Mouse (Mus musculus) forebrain, embryonic 15.5 days (tissue): ENCODE measurements at regions not wholly inside any gene's neighbourhood (a gene's known extent, or its start where the extent isn't known, plus 50 kb on each side); places are given as distances from the start of the nearest gene placed in this dataset.

Source experiments
- ATAC-seq: fragments of 200-750 bp; cut with Nextera tagmentation; replicated peaks from 2 replicates; pipeline ENCODE4 v1.8.0; 2017; ENCODE audit warnings: mild to moderate bottlenecking, moderate TSS enrichment, moderate library complexity
- H3K27ac ChIP-seq: fragments of 300-500 bp; sonication (generic); replicated peaks from 2 replicates; pipeline ENCODE4 v1.5.1; 2015; ENCODE audit warnings: mild to moderate bottlenecking, inconsistent platforms
- H3K27me3 ChIP-seq: fragments of 300-500 bp; sonication (generic); 2 replicates; pipeline ENCODE4 v1.6.1; 2015; ENCODE audit warnings: inconsistent platforms
- H3K36me3 ChIP-seq: fragments of 300-500 bp; sonication (generic); 2 replicates; pipeline ENCODE4 v1.6.1; 2015; ENCODE audit warnings: mild to moderate bottlenecking, inconsistent platforms
- H3K4me1 ChIP-seq: fragments of 300-500 bp; sonication (generic); 2 replicates; pipeline ENCODE4 v1.6.1; 2015; ENCODE audit warnings: inconsistent platforms
- H3K4me2 ChIP-seq: fragments of 300-500 bp; sonication (generic); replicated peaks from 2 replicates; pipeline ENCODE4 v1.6.1; 2015; ENCODE audit warnings: mild to moderate bottlenecking, inconsistent platforms
- H3K4me3 ChIP-seq: fragments of 300-500 bp; sonication (generic); 2 replicates; pipeline ENCODE4 v1.5.1; 2015; ENCODE audit warnings: mild to moderate bottlenecking, inconsistent platforms
- H3K9ac ChIP-seq: fragments of 300-500 bp; sonication (generic); replicated peaks from 2 replicates; pipeline ENCODE4 v1.6.1; 2015; ENCODE audit warnings: mild to moderate bottlenecking, inconsistent platforms
- H3K9me3 ChIP-seq: fragments of 300-500 bp; sonication (generic); 2 replicates; pipeline ENCODE4 v1.6.1; 2016; ENCODE audit warnings: inconsistent platforms
- WGBS: fragments of 180-500 bp; shearing (Covaris S2); methylation state at CpG from one replicate; pipeline ENCODE4 v1.1.7; 2015; ENCODE audit warnings: mixed read lengths; 5-methylcytosine and 5-hydroxymethylcytosine counted together

- no peaks in the 10 kb centered on the region for H3K4me1 ChIP-seq
- WGBS: 91% methylated on average over 1 of the region's 1 CpGs
- H3K36me3 ChIP-seq: no peaks in the 10 kb centered on the region
- no peak for ATAC-seq
- no peak overlapping the region for H3K4me2 ChIP-seq
- H3K27ac ChIP-seq: no peak overlapping the region
- no peaks in the 10 kb centered on the region for H3K27me3 ChIP-seq
- no peak overlapping the region for H3K4me3 ChIP-seq
- H3K9ac ChIP-seq: no peak overlapping the region
- no peaks in the 10 kb centered on the region for H3K9me3 ChIP-seq
Measured at GRCm38 (mm10) chr13:58716584-58716983, 89.8 kb upstream of the Ntrk2 start.

- H3K9me3 ChIP-seq: no peaks in the 10 kb centered on the region
- H3K27ac ChIP-seq: no peak overlapping the region
- H3K36me3 ChIP-seq: no peaks in the 10 kb centered on the region
- no peak overlapping the region for H3K4me3 ChIP-seq
- H3K9ac ChIP-seq: no peak overlapping the region
- ATAC-seq: no peak
- 19% methylated on average over 6 of the region's 6 CpGs for WGBS
- no peak overlapping the region for H3K4me2 ChIP-seq
- H3K27me3 ChIP-seq: no peaks in the 10 kb centered on the region
- peaks cover 7% of the 10 kb centered on the region for H3K4me1 ChIP-seq
Measured at GRCm38 (mm10) chr13:58730500-58731105, 75.8 kb upstream of the Ntrk2 start.

- Histone ChIP-seq H3K27ac (no peak overlapping the region), H3K9ac (no peak overlapping the region), H3K4me2 (no peak overlapping the region), H3K27me3 (no peaks in the 10 kb centered on the region), H3K9me3 (no peaks in the 10 kb centered on the region), H3K4me1 (peaks cover 7% of the 10 kb centered on the region), H3K4me3 (no peak overlapping the region), H3K36me3 (no peaks in the 10 kb centered on the region)
- 81% methylated on average over 3 of the region's 3 CpGs for WGBS
- no peak for ATAC-seq
Measured at GRCm38 (mm10) chr13:58732776-58733175, 73.6 kb upstream of the Ntrk2 start.

- Histone ChIP-seq H3K4me3 (no peak overlapping the region), H3K4me2 (no peak overlapping the region), H3K27ac (no peak overlapping the region), H3K4me1 (peaks cover 7% of the 10 kb centered on the region), H3K27me3 (no peaks in the 10 kb centered on the region), H3K9me3 (no peaks in the 10 kb centered on the region), H3K36me3 (no peaks in the 10 kb centered on the region), H3K9ac (no peak overlapping the region)
- ATAC-seq: no peak
- WGBS: 95% methylated on average over 6 of the region's 6 CpGs
Measured at GRCm38 (mm10) chr13:58733615-58734014, 72.8 kb upstream of the Ntrk2 start.

- WGBS: 18% methylated on average over 6 of the region's 6 CpGs
- no peak for ATAC-seq
- Histone ChIP-seq H3K27me3 (no peaks in the 10 kb centered on the region), H3K4me2 (no peak overlapping the region), H3K9ac (no peak overlapping the region), H3K4me1 (peaks cover 3% of the 10 kb centered on the region), H3K9me3 (no peaks in the 10 kb centered on the region), H3K4me3 (no peak overlapping the region), H3K36me3 (no peaks in the 10 kb centered on the region), H3K27ac (no peak overlapping the region)
Measured at GRCm38 (mm10) chr13:58735577-58735976, 70.8 kb upstream of the Ntrk2 start.

GRCm38 (mm10) chr13:58740731-58741130, 65.6 kb upstream of the Ntrk2 start:
- no peak for ATAC-seq
- Histone ChIP-seq H3K9me3 (no peaks in the 10 kb centered on the region), H3K9ac (no peak overlapping the region), H3K4me3 (no peak overlapping the region), H3K4me2 (no peak overlapping the region), H3K36me3 (no peaks in the 10 kb centered on the region), H3K4me1 (no peaks in the 10 kb centered on the region), H3K27ac (no peak overlapping the region), H3K27me3 (no peaks in the 10 kb centered on the region)
- WGBS: 65% methylated on average over 7 of the region's 7 CpGs

- Histone ChIP-seq H3K36me3 (no peaks in the 10 kb centered on the region), H3K27ac (no peak overlapping the region), H3K27me3 (no peaks in the 10 kb centered on the region), H3K4me2 (no peak overlapping the region), H3K4me1 (no peaks in the 10 kb centered on the region), H3K9ac (no peak overlapping the region), H3K9me3 (no peaks in the 10 kb centered on the region), H3K4me3 (no peak overlapping the region)
- WGBS: 88% methylated on average over 3 of the region's 3 CpGs
- ATAC-seq: no peak
Measured at GRCm38 (mm10) chr13:58746056-58746455, 60.3 kb upstream of the Ntrk2 start.

GRCm38 (mm10) chr13:58747685-58748084, 58.7 kb upstream of the Ntrk2 start:
- Histone ChIP-seq H3K4me1 (no peaks in the 10 kb centered on the region), H3K36me3 (no peaks in the 10 kb centered on the region), H3K27ac (no peak overlapping the region), H3K9ac (no peak overlapping the region), H3K9me3 (no peaks in the 10 kb centered on the region), H3K4me2 (no peak overlapping the region), H3K27me3 (no peaks in the 10 kb centered on the region), H3K4me3 (no peak overlapping the region)
- WGBS: 91% methylated on average over 6 of the region's 6 CpGs
- ATAC-seq: no peak

GRCm38 (mm10) chr13:58756125-58756524, 50.2 kb upstream of the Ntrk2 start:
- no peak overlapping the region for H3K4me3 ChIP-seq
- ATAC-seq: no peak
- no peak overlapping the region for H3K4me2 ChIP-seq
- no peak overlapping the region for H3K9ac ChIP-seq
- H3K9me3 ChIP-seq: no peaks in the 10 kb centered on the region
- WGBS: 86% methylated on average over 6 of the region's 6 CpGs
- no peak overlapping the region for H3K27ac ChIP-seq
- H3K27me3 ChIP-seq: no peaks in the 10 kb centered on the region
- H3K36me3 ChIP-seq: no peaks in the 10 kb centered on the region
- no peaks in the 10 kb centered on the region for H3K4me1 ChIP-seq
